Mouse (Mus musculus): ENCODE measurements around the gene Ndufb2.

Gene Ndufb2

DNA sequence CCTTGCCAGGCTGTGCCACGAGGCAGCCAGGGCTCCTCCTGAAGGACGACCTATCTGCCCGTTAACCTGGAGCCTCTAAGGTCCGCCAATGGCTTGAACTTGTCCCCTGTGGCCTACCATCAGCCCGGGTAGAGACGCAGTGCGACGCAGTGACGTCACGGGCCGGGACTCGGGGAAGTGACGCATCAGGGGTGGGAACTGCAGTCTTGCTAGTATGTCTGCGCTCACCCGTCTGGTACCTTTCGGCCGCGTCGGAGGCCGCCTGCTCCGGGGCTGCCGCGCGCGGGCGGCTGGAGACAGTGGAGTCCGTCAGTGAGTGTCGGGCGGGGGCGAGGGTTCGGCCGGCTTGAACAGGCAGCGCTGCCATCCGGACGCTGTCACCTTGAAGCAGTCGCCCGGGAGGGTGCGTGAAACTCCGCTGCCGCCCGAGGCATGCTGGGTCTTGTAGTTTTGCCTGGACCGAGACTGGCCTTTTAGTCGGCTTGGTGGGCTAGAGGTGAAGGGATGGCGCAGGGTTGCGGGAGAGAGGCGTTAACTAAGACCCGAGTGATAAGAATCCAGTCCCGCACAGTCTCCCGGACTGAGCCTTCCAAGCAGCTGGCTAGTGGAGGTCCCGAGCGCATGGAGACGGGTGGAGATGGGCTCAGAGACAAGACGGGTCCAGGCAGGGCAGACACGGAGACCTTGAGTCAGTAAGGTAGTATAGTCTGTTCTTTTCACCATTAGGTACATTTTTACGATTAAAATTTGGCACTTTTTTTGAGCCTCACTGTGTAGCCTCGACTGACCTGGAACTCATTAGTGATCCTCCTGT is at the start of gene Ndufb2:
Ndufb2 (plus strand) TSS at position 174 of the 814 bp plus-strand sequence.
- peak; percentile 96 for DNase-seq (ENCODE audit: low read depth, low spot score)

DNA sequence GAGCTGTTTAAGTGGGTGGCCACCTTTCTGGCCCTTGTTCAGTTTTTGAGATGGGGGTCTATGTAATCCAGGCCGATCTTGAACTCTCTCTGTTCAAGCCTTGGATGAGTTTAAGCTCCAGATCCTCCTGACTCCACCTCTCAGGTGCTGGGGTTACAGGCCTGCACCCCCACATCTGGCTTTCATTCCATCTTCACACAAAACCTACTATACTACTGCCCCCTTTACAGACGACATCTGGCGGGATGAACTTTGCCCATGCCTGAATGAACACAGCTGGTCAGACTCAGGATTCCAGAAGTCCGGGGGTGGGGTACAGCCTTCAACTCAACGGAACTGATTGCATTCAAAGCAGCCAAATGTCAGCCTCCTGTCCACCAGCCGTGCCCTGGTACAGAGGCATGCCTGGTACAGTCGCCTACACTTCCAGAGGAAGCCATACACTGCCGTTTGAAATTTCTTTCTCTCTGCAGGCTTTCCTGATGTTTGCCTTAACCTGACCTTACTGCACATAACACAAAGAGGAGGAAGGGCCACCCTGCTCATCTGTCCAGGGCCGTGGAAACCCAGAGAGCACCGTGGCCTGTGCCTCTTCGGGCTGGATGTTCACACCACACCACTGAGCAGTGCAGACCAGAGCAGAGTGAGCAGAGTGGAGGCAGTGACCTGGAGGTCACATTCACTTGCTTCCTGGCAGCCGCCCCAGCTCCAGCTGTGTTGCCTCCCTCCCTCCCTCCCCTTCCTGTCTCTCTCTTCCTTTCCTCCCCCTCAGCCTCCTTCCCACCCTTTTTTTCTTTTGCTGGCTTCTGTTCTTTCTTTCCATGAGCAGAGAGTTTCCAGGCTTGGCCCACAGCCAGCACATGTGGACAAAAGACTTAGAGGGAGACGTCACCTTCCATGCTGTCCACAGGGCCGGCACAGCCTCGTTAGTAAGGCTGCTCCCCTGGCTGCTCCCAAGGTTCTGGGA is 49.5 kb upstream of the Ndufb2 start:
- peak; percentile 45 for DNase-seq (ENCODE audit: low read depth, low spot score)

DNA sequence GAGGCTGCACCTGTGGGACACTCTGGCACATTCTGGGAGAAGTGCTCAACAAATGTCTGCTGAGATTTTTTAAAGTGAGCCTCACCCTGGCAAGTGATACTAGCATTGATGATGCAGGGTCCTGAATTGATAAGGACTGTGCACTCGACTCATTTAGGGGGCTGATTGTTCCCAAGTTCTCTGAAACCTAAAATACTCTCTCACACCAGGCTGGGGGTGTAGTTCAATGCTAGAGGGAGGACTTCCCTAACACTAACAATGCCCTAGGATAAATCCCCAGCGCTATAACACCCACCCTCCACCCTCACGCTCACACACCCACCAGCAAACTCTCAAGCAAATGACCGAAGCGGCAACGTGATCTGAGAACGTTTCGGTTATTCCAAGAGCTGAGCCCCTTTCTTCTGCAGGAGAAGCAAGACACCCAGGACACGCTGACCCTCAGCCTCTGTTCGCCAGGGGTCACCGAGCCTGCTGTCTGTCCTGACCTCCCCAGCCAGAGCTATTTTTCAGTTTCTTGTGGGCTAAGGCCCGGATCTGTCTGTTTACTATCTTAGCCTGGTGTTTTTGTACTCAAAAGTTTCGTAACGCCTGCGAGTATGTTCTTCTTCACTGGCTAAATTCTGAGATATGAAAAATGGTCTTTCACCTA is 48.5 kb upstream of the Ndufb2 start:
- no peak for DNase-seq (ENCODE audit: low read depth, low spot score)

DNA sequence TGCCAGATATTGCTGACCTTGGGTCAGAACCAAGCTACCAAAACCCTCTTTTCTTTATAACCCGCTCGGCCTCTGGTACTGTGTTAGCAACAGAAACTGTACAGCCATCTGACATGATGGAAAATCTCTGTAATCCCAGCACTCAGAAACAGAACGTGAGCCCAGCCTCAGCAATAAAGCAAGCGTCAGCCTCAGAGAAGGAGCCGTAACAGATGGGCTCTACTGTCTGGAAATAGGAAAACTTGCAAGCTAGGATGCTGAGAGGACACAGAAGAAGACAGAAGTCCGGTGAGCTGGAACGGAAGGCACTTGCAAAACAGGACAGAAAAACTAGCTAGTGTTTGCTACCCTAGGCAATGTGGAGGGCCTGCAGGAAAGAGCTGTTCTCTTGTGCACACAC is 46.9 kb upstream of the Ndufb2 start:
- no peak for DNase-seq (ENCODE audit: low read depth, low spot score)

DNA sequence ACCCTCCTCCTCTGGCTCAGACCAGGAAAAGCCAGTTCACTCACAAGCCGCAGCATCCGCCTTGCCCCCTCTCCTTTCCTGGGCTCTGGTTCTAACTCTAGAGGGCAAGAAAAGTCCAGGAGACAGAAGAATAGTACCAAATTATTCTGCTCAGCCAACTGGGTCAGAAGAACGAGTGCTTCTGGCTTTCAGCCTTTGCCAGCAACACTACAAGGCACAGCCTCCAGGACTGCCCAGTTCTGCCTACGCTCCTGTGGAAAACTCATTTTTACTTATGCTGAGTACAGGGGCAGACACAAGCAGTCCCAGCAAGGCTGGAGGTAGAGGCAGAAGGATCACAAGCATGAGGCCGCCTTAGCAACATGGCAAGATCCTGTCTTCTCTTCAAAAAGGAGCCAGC is 44.3 kb upstream of the Ndufb2 start:
- no peak for DNase-seq (ENCODE audit: low read depth, low spot score)

DNA sequence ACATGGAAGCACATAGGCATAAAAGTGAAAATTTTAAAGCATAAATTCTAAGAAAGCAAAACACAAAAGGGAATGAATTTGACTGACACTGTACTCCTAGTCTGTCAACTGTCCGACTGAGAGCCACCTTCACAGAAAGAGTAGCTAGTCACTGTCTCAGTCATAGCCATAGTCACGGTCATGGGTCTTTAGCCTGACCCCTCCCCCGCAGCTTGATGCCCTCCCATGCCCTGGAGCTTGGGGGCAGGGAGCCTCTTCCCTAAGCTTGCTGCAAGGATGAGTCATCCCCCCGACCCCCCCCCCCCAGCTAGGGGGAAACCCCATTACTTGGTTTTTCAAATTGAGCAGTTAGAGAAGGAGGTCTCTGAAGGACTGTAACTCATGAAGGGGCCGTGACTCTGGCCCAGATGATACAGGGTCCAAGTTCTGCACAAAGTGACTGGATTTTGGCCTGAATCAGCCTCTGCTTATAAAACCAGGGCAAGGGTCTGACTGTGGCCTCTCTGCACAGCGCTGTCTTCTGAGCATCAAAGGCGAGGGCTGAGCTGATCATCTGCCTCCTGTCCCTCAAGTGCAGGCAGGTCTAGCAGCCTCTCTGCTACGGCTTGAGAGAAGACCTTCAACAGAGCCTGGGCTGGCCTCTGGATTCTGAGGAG is 40.3 kb upstream of the Ndufb2 start:
- DNase-seq (ENCODE audit: low read depth, low spot score), result no peak

DNA sequence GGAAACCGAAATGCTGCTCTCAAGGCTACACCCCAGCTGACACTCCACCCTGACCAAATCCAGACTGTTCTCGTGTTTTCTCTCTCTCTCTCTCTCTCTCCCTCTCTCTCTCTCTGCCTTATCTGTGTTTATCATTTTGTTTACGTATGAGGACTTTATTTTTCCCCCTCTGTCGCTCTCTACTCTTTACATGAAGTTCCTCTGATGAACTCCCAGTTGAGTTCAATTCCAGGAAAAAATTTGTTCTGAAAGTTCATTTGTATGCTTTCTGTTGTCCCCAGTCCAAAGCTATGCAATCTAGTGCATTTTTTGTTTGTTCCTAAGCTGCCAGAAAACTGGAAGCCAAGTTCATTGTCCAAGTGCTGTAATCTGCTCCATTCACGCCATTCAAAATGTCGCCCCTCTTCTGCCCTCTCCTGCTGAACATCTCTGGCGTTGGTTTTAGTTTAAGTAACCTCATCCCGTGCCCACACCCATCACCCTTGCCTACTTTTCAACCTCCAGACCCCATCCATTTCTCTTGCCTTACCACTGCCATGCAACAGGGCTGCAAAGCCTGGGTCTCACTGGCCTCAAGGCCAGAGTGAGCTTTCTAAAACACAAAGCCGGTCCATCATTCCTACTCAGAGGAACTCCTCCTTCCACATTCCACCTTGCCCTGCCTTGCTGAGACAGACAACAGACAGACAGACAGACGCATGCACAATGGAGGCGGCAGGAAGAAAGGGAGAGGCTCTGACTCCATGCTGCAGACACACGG is 37.3 kb upstream of the Ndufb2 start:
- peak; percentile 26 for DNase-seq (ENCODE audit: low read depth, low spot score)

DNA sequence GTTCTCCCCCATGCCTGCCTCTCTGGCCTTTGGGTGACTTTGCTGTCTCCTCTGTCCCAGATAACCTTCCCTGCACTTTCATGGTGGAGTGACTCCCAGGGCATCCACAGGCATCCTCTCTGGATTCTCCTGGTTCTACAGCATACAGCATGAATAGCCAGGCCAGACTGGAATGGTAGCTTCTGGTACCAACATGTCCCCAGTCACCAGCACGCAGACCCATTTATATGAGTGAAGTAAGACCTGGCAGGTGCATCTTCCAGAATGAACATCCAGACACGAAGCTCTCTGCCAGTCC is 36.8 kb upstream of the Ndufb2 start:
- DNase-seq (ENCODE audit: low read depth, low spot score), result no peak

DNA sequence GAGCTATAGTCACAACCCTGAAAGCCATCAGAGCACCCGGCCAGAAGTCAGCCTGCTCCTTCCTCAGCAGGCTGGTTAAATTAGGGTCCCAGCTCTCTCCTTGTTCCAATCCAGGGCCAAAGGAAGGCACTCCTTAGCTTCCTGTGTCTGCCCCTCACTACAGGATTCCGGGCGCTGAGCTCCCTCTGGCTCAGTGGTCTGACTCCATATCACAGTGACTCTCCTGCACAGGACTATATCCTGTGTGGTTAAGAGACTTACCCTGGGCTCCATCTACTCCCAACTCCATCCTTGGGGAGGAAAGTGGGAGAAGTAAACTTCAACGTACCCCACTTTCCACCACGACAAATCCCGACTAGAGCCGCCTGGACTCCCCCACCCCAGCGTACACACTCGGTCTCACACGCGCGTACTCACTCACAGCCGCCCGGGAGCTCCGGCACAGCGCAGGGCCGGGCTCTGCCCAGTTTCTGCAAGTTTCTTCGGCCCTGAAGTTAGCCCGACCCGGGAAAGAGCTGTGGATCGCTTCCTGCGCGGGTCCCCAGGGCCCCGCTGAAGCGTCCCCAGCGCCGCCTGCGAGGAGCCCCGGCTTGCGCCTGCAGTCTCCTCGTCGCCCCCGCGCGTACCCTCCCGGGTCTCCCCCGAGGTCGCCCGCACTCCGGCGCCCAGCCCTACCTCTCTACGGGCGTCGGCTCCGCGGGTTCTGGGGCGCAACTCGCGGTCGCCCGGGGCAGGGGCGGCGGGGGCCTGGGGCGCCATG is 35.3 kb upstream of the Ndufb2 start:
- DNase-seq (ENCODE audit: low read depth, low spot score), result peak; percentile 52

DNA sequence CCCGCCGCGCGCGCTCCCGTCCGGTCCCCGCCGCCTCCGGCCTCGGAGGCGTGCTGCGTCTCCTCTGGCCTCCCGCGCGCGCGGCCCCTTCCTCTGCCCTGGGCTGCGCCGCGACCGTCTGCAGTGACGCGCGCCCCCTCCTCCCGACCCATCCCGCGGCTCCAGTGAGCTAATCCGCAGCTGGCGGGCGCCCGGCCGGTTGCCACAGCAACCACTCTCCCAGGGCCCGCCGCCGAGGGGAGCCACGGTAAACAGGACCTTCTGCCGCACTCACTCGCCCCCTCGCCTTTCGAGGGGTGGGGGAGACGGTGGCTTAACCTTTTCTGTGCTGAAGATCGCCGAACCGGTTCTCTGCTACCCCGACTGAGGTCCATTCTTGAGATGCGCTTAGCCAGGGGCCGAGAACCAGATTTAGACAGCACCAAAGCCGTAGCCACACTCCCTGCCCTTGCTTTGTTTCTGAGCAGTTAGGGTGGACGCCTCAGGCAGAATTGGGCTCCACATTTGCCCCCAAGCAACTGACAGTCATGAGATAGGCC is 34.6 kb upstream of the Ndufb2 start, which contains the start of gene Dennd2a:
Dennd2a (minus strand) TSS at position 145 of the 539 bp plus-strand sequence.
- DNase-seq (ENCODE audit: low read depth, low spot score), result peak; percentile 85

DNA sequence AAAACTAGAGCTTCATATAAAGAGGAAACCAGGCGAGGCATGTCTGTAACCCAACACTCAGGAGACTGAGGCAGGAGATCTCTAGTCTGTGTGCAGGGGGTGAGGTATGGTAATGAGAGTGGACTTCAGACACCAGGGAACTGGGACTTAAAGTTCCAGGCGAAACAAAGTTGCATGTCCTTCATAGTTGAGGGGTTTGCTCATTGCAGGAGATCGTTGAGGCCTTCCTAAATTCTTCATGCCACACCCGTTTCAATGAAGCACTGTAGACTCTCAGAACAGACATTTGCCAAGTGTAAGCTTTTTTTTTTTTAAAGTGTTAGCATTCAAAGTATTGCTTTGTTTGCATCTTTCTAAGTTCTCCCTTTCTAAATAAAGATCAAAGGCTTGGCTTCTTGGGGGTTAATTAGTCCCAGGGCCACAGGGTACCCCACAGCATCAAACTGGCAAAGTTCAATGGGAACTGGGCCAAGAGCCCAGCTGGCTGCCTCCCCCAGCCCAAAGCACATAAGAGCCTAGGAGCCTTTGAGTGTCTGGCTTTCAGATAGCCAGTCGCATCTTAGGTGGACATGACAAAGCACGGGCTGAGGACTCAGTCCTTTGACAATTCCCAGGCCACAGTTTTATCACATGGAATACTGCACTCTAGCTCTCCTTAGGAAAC is 33.0 kb upstream of the Ndufb2 start:
- DNase-seq (ENCODE audit: low read depth, low spot score), result no peak

DNA sequence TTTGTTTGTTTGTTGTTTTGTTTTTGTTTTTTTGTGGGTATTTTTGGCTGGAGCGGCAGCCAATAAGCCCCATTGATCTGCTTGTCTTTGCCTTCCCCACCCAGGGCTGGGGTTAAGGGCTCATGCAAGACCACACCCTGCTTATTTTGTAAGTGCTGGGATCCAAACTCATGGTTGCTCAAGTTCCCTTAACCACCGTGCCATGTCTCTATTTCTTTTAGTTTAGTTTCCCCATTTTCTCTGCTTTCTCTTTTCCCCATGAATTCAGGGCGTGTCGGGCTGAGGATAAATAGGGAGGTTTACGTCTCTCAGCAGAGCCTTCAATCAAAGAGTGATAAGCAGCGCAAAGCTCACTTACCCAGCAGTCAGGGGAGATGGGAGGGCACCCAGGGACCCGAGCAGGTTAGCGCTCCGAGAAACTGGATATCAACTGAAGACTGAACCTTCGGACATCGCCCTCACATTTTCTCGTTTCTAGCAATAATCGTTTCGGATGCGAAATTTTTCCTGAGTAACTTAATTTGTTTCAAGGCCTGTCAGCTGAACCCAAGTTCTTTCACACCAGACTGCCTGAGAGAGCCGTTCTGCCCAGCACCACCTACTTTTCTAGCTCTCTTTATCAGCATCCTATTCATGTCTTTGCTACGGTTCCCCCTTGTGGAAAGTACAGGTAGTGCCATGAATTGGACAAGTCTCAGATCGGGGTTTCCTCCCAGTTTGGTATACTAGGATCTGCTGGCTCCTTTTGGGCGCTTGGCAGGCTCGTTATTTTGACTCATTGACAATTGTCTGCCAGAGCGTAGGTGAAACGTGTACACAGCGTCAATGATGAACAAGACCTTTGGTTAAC is 30.0 kb upstream of the Ndufb2 start:
- DNase-seq (ENCODE audit: low read depth, low spot score), result peak; percentile 95

DNA sequence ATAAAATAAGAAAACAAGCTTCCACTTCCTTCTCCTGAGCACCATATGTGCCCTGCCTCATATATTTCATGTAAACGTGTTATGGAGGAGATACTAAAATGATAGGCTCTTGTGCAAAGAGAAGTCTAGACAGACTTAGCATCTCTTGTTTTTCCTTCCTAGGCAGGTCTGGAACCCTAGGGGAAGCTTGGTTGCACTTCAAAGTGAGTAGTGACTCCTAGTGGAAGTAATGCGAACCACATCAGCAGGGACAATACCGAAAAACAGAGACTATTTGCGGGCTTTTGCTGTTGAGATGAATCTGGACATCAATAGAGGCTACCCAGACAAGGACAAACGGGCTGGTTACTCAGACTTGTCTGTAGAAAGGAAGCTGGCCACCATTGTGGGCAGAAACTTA is 24.8 kb upstream of the Ndufb2 start:
- DNase-seq (ENCODE audit: low read depth, low spot score), result peak; percentile 79

DNA sequence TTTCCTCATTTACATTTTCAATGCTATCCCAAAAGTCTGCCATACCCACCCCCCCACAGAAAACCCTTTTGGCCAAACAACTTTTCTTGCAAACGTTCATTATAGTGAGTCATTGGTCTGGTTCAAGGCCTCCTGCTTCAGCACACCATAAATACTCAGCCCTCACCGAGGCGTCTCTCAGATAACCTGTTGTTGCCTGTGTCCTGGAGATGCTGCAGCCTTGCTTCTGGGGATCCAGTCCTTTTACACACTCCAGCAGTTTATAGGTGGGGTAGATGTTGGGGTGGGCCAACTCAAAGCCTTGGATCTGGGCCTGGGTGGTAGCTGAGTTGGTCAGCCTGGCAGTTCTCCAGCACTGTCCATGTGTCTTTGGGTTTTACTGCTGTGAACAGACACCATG is 21.9 kb upstream of the Ndufb2 start:
- no peak for DNase-seq (ENCODE audit: low read depth, low spot score)

DNA sequence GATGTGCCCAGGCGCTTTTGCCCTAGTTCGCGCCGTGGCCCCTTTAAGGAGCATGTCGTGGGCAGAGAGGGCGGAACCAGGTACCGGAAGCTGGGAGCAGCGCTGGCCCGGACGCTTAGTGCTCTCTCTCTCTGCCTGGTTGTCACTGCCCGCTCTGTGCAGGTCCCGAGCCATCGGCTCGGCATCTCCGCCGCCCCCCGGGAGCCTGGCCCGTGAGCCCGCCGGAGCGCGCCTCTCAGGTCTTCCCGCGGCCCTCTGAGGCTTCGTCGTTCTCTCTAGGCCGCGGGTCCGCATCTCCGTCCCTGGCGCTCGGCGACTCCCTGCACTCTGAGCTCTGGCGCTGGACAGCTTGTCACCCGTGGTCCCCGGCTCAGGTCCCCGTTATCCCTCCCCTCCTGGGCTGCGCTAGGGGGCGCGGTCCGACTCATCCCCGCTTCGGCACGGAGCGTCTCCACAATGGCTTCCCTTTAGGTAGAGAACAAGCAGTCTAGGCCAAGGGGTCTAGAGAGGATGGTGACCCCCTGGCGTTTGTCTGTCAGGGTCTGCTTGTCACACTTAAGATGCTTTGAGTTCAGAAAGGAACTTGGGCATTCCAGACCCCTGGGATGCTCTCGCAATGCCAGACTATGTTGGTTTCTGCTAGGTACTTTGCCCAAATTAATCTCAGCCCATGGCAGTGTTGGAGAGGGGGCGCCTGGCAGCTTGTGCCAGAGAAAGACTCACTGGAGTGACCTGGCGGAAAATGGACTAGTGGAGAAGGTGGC is 18.4 kb upstream of the Ndufb2 start, which contains the start of gene Adck2:
Adck2 (plus strand) TSS at position 83 of the 764 bp plus-strand sequence.
- peak; percentile 73 for DNase-seq (ENCODE audit: low read depth, low spot score)

DNA sequence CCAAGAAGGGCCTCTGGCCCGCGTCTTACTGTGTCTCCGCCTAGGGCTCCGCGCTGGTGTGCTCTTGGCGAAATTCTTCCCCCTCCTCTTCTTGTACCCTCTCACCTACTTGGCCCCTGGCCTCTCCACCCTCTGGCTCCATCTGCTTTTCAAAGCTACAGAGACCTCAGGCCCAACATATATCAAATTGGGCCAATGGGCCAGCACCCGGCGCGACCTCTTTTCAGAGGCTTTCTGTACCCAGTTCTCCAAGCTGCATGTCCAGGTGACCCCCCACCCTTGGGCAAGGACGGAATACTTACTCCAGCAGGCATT is 17.9 kb upstream of the Ndufb2 start:
- no peak for DNase-seq (ENCODE audit: low read depth, low spot score)

DNA sequence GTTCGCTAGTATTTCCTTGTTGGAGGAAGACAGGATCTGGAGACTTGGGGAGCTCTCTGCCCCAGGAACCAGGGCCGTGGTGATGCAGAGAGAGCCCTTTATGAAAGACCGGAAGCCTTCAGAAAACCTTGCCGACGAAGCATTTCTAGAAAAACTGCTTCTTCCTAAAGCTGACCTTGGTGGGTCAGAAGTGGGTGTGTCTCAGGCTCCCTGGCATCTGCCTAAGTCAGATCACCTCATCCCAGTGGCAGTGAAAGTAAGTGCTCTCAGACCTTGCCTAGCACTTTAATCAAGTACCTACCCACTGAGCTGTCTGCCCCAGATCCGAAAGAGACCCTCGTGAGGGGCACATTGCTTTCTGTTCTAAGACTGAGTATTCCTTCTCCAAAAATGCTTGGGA is 17.4 kb upstream of the Ndufb2 start:
- DNase-seq (ENCODE audit: low read depth, low spot score), result peak; percentile 61

DNA sequence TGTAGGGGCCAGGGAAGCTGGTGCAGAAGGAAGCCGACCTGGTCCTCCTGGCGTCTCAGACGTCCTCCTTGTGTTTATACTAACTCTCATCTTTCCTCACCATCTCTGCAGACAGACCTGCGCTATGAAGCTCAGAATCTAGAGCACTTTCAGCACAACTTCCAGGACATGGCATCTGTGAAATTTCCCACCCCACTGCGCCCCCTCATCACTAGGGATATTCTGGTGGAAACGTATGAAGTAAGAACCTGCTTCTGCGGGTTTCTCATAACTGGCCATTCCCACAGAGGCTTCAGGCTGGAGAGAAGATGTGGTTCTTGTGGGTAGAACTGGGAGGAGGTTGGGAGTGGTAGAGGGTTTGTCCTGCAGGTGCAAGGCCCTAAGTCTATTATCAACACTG is 12.8 kb upstream of the Ndufb2 start:
- DNase-seq (ENCODE audit: low read depth, low spot score), result no peak
